Mouse (Mus musculus) gastrocnemius, adult 2 months (tissue): ENCODE measurements around the gene Dtnb. TPM values are rescaled to one million over a fixed set of nuclear protein-coding genes. Genes with fewer than 3 reads are reported as not detected.

Experiments
- DNase-seq: peaks from one replicate; pipeline ENCODE4 v3.0.0; 2022
- H3K27ac ChIP-seq: fragments of 200-600 bp; 2 replicates; pipeline ENCODE4 v1.8.1; 2022; ENCODE audit warnings: mild to moderate bottlenecking
- H3K4me3 ChIP-seq: fragments of 200-600 bp; 2 replicates; pipeline ENCODE4 v1.8.1; 2022; ENCODE audit warnings: mild to moderate bottlenecking, moderate library complexity
- CTCF ChIP-seq: fragments of 200-600 bp; IDR thresholded peaks from 2 replicates; pipeline ENCODE4 v1.8.1; 2022; ENCODE audit warnings: antibody characterized with exemption, mild to moderate bottlenecking, moderate library complexity
- intact Hi-C: fragments of 180-260 bp; cut with DNase I; formaldehyde crosslinking; loops from one replicate; pipeline ENCODE4 v1.15.1; 2025
- total RNA-seq, 2 experiments: library from RNA; stranded (reverse); gene quantifications; 2 replicates each; pipeline ENCODE4 v1.2.3; 2021

Dtnb gene
- total RNA-seq, 2 experiments from 2014 or later: 2.1 to 11.7 TPM

DNA sequence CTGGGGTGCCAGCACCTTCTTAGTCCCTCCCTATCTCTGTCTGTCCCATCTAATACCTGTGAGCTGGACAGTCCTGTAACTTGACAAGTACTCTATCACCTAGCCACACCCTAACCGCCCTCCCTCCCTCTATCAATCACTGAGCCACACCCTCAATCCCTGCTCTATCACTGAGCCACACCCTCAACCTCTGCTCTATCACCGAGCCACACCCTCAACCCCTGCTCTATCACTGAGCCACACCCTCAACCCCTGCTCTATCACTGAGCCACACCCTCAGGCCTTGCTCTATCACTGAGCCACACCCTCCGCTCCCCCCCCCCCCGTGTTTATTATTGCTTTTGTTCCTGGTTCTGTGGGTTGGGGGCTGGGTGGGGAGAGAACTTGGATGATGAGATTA lies 223.4 kb downstream of the Dtnb start:
- no peak for DNase-seq
- no peak for TF ChIP-seq CTCF
- intact Hi-C loops: no loop called here
- Histone ChIP-seq H3K4me3 (no peak overlapping the region), H3K27ac (no peak overlapping the region)

- no peak for TF ChIP-seq CTCF
- Histone ChIP-seq H3K27ac (no peak overlapping the region), H3K4me3 (no peak overlapping the region)
- intact Hi-C loops: no loop called here
- DNase-seq: no peak
Observed at GRCm38 (mm10) chr12:3799551-3799950, 227.4 kb downstream of the Dtnb start.

- DNase-seq: no peak
- H3K27ac ChIP-seq: peak within 1 kb of the TSS; percentile 96
- peak within 1 kb of the TSS; percentile 94 for H3K4me3 ChIP-seq
- intact Hi-C loops: loop anchor here (1.0 to 5.0 kb wide), 3 partner anchors 19 to 109 kb away; no protein-coding TSS in a partner anchor
- no peak for TF ChIP-seq CTCF
Observed at GRCm38 (mm10) chr12:3805852-3806251, 233.7 kb downstream of the Dtnb start, which contains the start of gene Dnmt3a. Gene Dnmt3a (plus strand): TSS chr12:3806007.

- H3K27ac ChIP-seq: peak overlapping the region; percentile 96
- H3K4me3 ChIP-seq: peak overlapping the region; percentile 94
- intact Hi-C loops: loop anchor here (1.0 to 5.0 kb wide), 2 partner anchors 25 to 109 kb away; no protein-coding TSS in a partner anchor
- peak; percentile 76 for TF ChIP-seq CTCF
- peak; percentile 94 for DNase-seq
Observed at GRCm38 (mm10) chr12:3806271-3806684, 234.1 kb downstream of the Dtnb start.

DNA sequence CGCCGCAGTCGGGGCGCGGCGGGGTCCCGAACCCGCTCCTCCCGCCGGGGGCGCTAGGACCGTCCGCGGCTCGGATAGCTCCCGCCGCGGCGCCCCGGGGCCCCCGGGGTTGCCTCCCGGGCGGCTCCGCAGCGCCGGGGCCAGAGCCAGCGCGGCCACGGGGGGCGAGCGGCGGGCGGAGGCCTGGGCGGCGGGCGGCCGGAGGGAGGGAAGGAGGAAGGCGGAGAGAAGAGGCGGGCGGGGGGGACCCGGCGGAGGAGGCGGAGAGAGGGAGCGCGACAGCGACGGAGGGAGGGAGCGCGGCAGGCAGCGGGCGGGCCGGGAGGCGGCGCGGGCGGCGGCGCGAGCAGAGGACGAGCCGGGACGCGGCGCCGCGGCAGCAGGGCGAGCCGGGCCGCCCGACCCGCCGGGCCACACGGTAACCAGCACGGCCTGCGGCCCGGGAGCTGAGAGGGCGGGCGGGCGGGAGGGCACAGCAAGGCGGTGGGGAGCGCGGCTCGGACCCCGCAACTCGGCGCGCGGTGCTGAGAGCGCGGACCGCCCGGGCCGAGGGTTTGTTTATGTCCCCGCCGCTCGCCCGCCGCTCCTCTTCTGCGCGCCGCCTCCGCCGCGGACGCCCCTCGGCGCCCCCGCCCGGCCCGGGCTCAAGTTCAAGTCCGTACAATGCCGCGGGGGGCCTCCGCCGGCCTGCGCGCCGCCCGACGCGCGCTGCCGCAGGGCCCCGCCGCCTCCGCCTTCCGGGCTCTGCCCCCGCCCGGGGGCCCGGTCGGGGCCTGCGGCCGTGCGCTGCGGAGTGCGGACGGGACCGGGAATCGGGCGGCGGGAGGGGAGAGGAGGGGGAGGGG lies 234.7 kb downstream of the Dtnb start:
- peak overlapping the region; percentile 96 for H3K27ac ChIP-seq
- DNase-seq: peak; percentile 90
- intact Hi-C loops: loop anchor here (1.0 to 5.0 kb wide), 2 partner anchors 26 to 110 kb away; no protein-coding TSS in a partner anchor
- H3K4me3 ChIP-seq: peak overlapping the region; percentile 94
- no peak for TF ChIP-seq CTCF

GRCm38 (mm10) chr12:3807548-3808395 lies 235.6 kb downstream of the Dtnb start:
- TF ChIP-seq CTCF: no peak; the same call in 1 of the 2 replicates
- Histone ChIP-seq H3K4me3 (peak overlapping the region; percentile 94), H3K27ac (peak overlapping the region; percentile 96)
- intact Hi-C loops: loop anchor here (2.0 to 5.0 kb wide), 2 partner anchors 49 to 110 kb away; no protein-coding TSS in a partner anchor
- DNase-seq: peak; percentile 84

GRCm38 (mm10) chr12:3808396-3808981 lies 236.3 kb downstream of the Dtnb start:
- H3K4me3 ChIP-seq: peak overlapping the region; percentile 94
- peak overlapping the region; percentile 96 for H3K27ac ChIP-seq
- intact Hi-C loops: loop anchor here (2.0 to 5.0 kb wide), 2 partner anchors 48 to 111 kb away; no protein-coding TSS in a partner anchor
- DNase-seq: peak; percentile 90
- no peak for TF ChIP-seq CTCF

- Histone ChIP-seq H3K4me3 (peak overlapping the region; percentile 56), H3K27ac (peak overlapping the region; percentile 96)
- intact Hi-C loops: loop anchor here (2.0 to 5.0 kb wide), 2 partner anchors 47 to 112 kb away; no protein-coding TSS in a partner anchor
- TF ChIP-seq CTCF: no peak
- peak; percentile 36 for DNase-seq
Observed at GRCm38 (mm10) chr12:3809520-3810180, 237.5 kb downstream of the Dtnb start.

- DNase-seq: peak; percentile 47
- intact Hi-C loops: no loop called here
- Histone ChIP-seq H3K27ac (peak overlapping the region; percentile 96), H3K4me3 (peak overlapping the region; percentile 56)
- TF ChIP-seq CTCF: no peak
Observed at GRCm38 (mm10) chr12:3810455-3810854, 238.3 kb downstream of the Dtnb start.

DNA sequence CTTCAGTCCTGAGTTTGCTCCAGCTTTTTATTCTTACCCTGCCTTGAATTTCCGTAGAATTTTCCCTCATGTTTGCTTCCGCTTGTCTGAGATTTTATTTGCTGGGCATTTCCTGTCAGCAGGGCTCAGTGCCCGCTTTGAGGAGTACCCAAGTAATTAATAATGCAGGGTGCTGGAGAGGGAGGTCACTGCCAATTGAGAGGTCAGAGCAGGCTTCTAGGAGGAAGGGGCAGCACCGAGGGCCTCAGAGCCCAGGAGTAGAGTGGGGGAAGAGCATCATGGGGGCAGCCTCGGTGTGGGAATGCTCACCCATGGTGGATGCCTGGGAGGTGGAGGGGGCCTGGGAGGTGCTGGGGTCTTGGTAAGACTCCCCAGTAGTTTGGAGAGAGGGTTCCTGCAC lies 239.4 kb downstream of the Dtnb start:
- intact Hi-C loops: no loop called here
- DNase-seq: peak; percentile 35
- no peak for TF ChIP-seq CTCF
- H3K27ac ChIP-seq: peak overlapping the region; percentile 96
- H3K4me3 ChIP-seq: peak overlapping the region; percentile 56

GRCm38 (mm10) chr12:3812251-3812650 lies 240.1 kb downstream of the Dtnb start:
- no peak for TF ChIP-seq CTCF
- Histone ChIP-seq H3K4me3 (peak overlapping the region; percentile 38), H3K27ac (peak overlapping the region; percentile 78)
- intact Hi-C loops: no loop called here
- peak; percentile 36 for DNase-seq
